Mouse (Mus musculus) thymus, adult 2 months (tissue): Measurements from ENCODE around the gene Spi1. TPM values are rescaled to one million over a fixed set of nuclear protein-coding genes. Genes with fewer than 3 reads are reported as not detected.

Experiments
- DNase-seq: peaks from one replicate; pipeline ENCODE4 v3.0.0; 2021
- H3K27ac ChIP-seq: fragments of 200-500 bp; 2 replicates; pipeline ENCODE4 v1.5.1; 2012; ENCODE audit warnings: low read length, control low read depth; ENCODE audit not compliant: control insufficient read depth, insufficient read depth
- H3K27me3 ChIP-seq: fragments of 200-500 bp; 2 replicates; pipeline ENCODE4 v1.6.1; 2012; ENCODE audit warnings: mild to moderate bottlenecking, low read length, moderate library complexity, mixed read lengths; ENCODE audit not compliant: control insufficient read depth, insufficient read depth
- H3K36me3 ChIP-seq: fragments of 200-500 bp; 2 replicates; pipeline ENCODE4 v1.6.1; 2012; ENCODE audit warnings: mild to moderate bottlenecking, low read length, moderate library complexity; ENCODE audit not compliant: control insufficient read depth, insufficient read depth
- H3K4me1 ChIP-seq: fragments of 200-500 bp; replicated peaks from 2 replicates; pipeline ENCODE4 v1.6.1; 2012; ENCODE audit warnings: low read length; ENCODE audit not compliant: control insufficient read depth, insufficient read depth
- H3K4me3 ChIP-seq: fragments of 200-500 bp; 2 replicates; pipeline ENCODE4 v1.5.1; 2012; ENCODE audit warnings: mild to moderate bottlenecking, low read length, control low read depth, moderate library complexity; ENCODE audit not compliant: control insufficient read depth, insufficient read depth
- CTCF ChIP-seq: fragments of 200-500 bp; IDR thresholded peaks from 2 replicates; pipeline ENCODE4 v1.5.1; 2012; ENCODE audit warnings: mild to moderate bottlenecking, control low read depth, low read length, moderate library complexity, borderline replicate concordance; ENCODE audit not compliant: control insufficient read depth, poor library complexity, insufficient read depth; ENCODE audit errors: extremely low read depth
- POLR2A ChIP-seq: fragments of 200-500 bp; IDR thresholded peaks from 2 replicates; pipeline ENCODE4 v1.6.1; 2012; ENCODE audit warnings: mild to moderate bottlenecking, low read length, control low read depth, moderate library complexity; ENCODE audit not compliant: control insufficient read depth, poor library complexity, insufficient read depth; ENCODE audit errors: extremely low read depth
- WGBS: fragments of 180-500 bp; shearing (Covaris S2); methylation state at CpG from one replicate; pipeline ENCODE4 v1.1.7; 2018; 5-methylcytosine and 5-hydroxymethylcytosine counted together
- polyA plus RNA-seq: library from polyadenylated mRNA; depleted of rRNA; stranded (reverse); fragments of >200 nt; gene quantifications from 2 replicates; pipeline ENCODE4 v1.2.3, GENCODE M21; 2012

Gene Spi1
- polyA plus RNA-seq, 1 experiment: 55.7 TPM

- Histone ChIP-seq H3K4me1 (no peaks in the 10 kb centered on the region), H3K27me3 (no peaks in the 10 kb centered on the region), H3K27ac (no peak overlapping the region), H3K36me3 (no peaks in the 10 kb centered on the region), H3K4me3 (no peak overlapping the region)
- 92% methylated on average over 42 of the region's 42 CpGs for WGBS
- no peak for TF ChIP-seq POLR2A
- TF ChIP-seq CTCF: peak; percentile 64; the same call in 1 of the 2 replicates
- peak; percentile 54 for DNase-seq
Observed at GRCm38 (mm10) chr2:91114781-91115577, 32.8 kb downstream of the Spi1 start.

GRCm38 (mm10) chr2:91115578-91115970 lies 33.4 kb downstream of the Spi1 start:
- no peaks in the 10 kb centered on the region for H3K36me3 ChIP-seq
- DNase-seq: no peak
- H3K27me3 ChIP-seq: no peaks in the 10 kb centered on the region
- no peaks in the 10 kb centered on the region for H3K4me1 ChIP-seq
- TF ChIP-seq POLR2A (no peak), CTCF (no peak)
- WGBS: 95% methylated on average over 12 of the region's 12 CpGs
- no peak overlapping the region for H3K4me3 ChIP-seq
- H3K27ac ChIP-seq: no peak overlapping the region

GRCm38 (mm10) chr2:91116842-91117241 lies 34.7 kb downstream of the Spi1 start:
- TF ChIP-seq POLR2A (no peak), CTCF (no peak)
- Histone ChIP-seq H3K27ac (no peak overlapping the region), H3K36me3 (no peaks in the 10 kb centered on the region), H3K27me3 (no peaks in the 10 kb centered on the region), H3K4me3 (no peak overlapping the region), H3K4me1 (no peaks in the 10 kb centered on the region)
- 96% methylated on average over 5 of the region's 5 CpGs for WGBS
- no peak for DNase-seq

- Histone ChIP-seq H3K4me3 (no peak within 1 kb of the TSS), H3K27me3 (no peaks in the 10 kb centered on the region), H3K36me3 (no peaks in the 10 kb centered on the region), H3K27ac (no peak within 1 kb of the TSS), H3K4me1 (no peaks in the 10 kb centered on the region)
- DNase-seq: no peak
- WGBS: 92% methylated on average over 11 of the region's 11 CpGs
- TF ChIP-seq POLR2A (no peak), CTCF (no peak)
Observed at GRCm38 (mm10) chr2:91117585-91118275, 35.5 kb downstream of the Spi1 start, which contains the start of gene Mybpc3. Mybpc3 (plus strand) TSS chr2:91118144.

- Histone ChIP-seq H3K4me3 (no peak overlapping the region), H3K4me1 (no peaks in the 10 kb centered on the region), H3K27ac (no peak overlapping the region), H3K27me3 (no peaks in the 10 kb centered on the region), H3K36me3 (no peaks in the 10 kb centered on the region)
- WGBS: 93% methylated on average over 1 of the region's 1 CpGs
- DNase-seq: no peak
- TF ChIP-seq POLR2A (no peak), CTCF (no peak)
Observed at GRCm38 (mm10) chr2:91118647-91119046, 36.5 kb downstream of the Spi1 start.

GRCm38 (mm10) chr2:91119061-91119460 lies 36.9 kb downstream of the Spi1 start:
- H3K4me1 ChIP-seq: no peaks in the 10 kb centered on the region
- H3K36me3 ChIP-seq: no peaks in the 10 kb centered on the region
- no peaks in the 10 kb centered on the region for H3K27me3 ChIP-seq
- no peak overlapping the region for H3K27ac ChIP-seq
- 97% methylated on average over 19 of the region's 19 CpGs for WGBS
- TF ChIP-seq CTCF: no peak
- TF ChIP-seq POLR2A: no peak
- no peak for DNase-seq
- no peak overlapping the region for H3K4me3 ChIP-seq

GRCm38 (mm10) chr2:91119551-91119950 lies 37.4 kb downstream of the Spi1 start:
- Histone ChIP-seq H3K4me3 (no peak overlapping the region), H3K36me3 (no peaks in the 10 kb centered on the region), H3K27ac (no peak overlapping the region), H3K4me1 (no peaks in the 10 kb centered on the region), H3K27me3 (no peaks in the 10 kb centered on the region)
- TF ChIP-seq POLR2A (no peak), CTCF (no peak)
- no peak for DNase-seq
- 88% methylated on average over 6 of the region's 6 CpGs for WGBS
